Mouse (Mus musculus) E14TG2a.4 (cell line): ENCODE results near the gene Inpp4b.

Experiments
- CTCF ChIP-seq: conservative IDR thresholded peaks from 2 replicates; pipeline ENCODE4 v1.5.1; 2014; ENCODE audit warnings: low read length
- NANOG ChIP-seq: IDR thresholded peaks from 2 replicates; pipeline ENCODE4 v1.6.1; 2014; ENCODE audit warnings: borderline replicate concordance, low read length, mixed read lengths
- POU5F1 ChIP-seq: IDR thresholded peaks from 2 replicates; pipeline ENCODE4 v1.6.1; 2014; ENCODE audit warnings: low read length, borderline replicate concordance

DNA sequence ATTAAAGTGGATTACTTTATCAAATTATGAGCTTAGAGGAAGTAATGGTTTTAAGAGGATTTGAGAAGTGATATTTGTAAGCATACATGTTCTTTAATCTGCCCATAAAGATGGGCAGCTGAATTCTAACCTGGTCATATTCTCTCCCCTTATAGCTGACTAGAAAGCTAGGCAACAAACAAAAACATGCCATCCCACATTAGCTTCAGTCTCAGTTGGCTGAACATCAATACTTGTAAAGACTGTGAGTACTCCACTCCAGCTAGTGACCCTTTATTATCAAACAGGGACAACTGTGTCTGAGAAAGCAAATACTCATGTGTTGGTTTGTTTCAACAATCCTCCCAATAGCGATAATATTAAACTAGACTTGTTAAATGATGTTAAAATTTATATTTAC, 748.5 kb downstream of the Inpp4b start:
- no peak for TF ChIP-seq NANOG
- no peak for TF ChIP-seq CTCF
- TF ChIP-seq POU5F1 = no peak
